Mouse (Mus musculus): Measurements from ENCODE around the gene Gm12185.
"Not testable (repeated sequence)": the region's sequence is repeated elsewhere in the genome, so short reads cannot be mapped to it uniquely, and the experiment has no call there.

The Gm12185 gene

GRCm38 (mm10) chr11:48991740-48992520, at the start of gene Gm12185:
Gm12185 (minus strand) TSS chr11:48992226.
- DNase-seq (ENCODE audit: low spot score in 2 of 2): not testable (repeated sequence)

DNA sequence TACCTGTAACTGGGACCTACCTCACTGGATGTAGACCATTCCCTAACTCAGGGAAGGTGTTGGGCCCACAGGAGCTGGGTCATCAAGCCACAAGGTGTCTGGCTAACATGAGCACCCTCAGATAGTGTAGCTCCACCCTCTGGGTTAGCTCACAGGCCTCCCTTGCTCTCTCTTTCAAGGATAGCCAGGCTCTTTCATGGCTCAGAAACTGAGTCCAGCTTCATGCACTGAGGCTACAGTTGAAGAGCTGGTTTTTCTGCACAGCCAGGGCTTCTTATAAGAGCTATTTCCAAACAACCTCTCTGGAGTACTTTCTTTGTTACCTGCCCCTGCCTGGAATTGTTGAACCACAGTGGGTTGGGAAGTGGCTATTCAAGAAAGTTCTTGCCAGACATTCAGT, 20.0 kb upstream of the Gm12185 start:
- not testable (repeated sequence) for DNase-seq (ENCODE audit: low spot score in 2 of 2)

- not testable (repeated sequence) for DNase-seq (ENCODE audit: low spot score in 2 of 2)
Measured at GRCm38 (mm10) chr11:49006785-49007184, 14.8 kb upstream of the Gm12185 start.

DNA sequence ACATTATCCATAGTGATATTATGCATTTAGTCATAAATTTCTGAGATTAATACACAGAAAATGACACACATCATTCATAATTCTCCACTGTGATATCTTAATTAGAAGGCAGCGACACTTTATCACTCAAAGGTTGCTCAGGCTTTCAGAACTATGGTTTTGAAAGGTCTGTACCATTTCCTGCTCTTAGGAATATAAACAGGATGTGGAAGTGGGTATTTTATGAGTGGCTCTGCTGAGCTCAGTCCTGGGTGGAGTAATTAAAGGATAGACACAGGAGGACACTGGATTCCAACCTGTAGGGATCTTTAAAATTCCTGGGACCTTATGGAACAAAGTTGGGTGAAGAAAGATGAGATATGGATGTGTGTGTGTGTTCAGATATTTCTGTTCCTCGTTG, 14.3 kb upstream of the Gm12185 start:
- DNase-seq (ENCODE audit: low spot score in 2 of 2): not testable (repeated sequence)

DNA sequence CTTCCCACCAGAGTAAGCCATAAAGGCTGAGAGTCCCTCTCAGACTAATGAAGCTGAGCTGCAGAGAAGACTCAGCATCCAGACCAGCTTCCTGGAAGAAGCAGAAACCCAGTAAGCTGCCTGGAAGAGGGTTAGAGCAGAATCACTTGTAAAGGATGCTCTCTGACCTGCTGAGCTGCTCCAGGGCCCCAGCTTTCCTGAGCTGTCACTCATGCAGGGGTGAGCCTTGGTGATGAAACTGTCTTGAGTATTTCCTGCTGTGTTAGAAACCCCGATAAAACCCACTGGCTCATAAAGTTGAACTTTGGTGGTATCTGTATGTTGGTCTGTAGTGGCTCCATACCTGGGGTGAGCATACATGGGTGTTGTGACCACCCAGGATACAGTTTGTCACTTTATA, 8.4 kb upstream of the Gm12185 start:
- not testable (repeated sequence) for DNase-seq (ENCODE audit: low spot score in 2 of 2)

DNA sequence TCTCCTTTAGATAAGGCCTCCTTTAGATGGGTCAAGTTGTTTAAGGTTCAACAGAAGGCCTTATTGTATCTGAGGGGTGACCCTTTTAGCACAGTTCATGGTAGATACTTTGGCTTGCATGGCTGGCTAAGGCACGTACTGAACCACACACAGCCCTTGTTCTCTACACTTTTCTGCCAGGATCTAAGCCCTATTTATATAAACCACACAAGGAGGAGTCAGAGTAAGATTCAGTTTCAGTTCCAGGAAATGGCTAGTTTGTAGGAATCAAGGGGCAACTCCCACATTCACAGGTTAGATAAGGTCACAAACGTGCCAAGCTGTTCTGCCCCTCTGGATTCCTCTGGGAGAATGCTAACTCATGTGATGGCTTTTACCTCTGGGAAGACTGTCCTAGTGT, 2.0 kb upstream of the Gm12185 start, which contains the start of gene Tgtp1:
Tgtp1 (minus strand) TSS at position 155 of the 400 bp plus-strand sequence.
- not testable (repeated sequence) for DNase-seq (ENCODE audit: low spot score in 2 of 2)

- not testable (repeated sequence) for DNase-seq (ENCODE audit: low spot score in 2 of 2)
Measured at GRCm38 (mm10) chr11:48993296-48993695, 1.3 kb upstream of the Gm12185 start.

DNA sequence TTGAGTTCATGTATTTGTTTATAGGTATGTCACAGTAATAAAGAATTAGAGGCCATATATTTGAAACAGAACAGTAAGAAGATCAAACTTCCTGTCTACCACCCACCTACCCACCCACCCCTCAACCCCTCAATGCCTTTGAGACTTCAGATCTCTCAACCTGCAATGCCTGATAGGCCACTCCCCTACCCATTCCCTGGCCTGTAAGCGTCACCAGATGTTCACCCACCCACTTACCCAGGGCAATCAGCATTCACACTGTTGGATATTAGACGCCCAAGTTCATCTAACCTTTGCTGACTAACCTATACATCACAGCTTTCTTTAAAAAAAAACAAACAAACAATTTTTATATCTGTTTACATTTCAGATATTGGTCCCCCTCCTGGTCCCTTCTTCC, 2.0 kb downstream of the Gm12185 start:
- not testable (repeated sequence) for DNase-seq (ENCODE audit: low spot score in 2 of 2)

- not testable (repeated sequence) for DNase-seq (ENCODE audit: low spot score in 2 of 2)
Measured at GRCm38 (mm10) chr11:48988219-48988618, 3.8 kb downstream of the Gm12185 start.

GRCm38 (mm10) chr11:48982848-48983247, 9.2 kb downstream of the Gm12185 start:
- DNase-seq (ENCODE audit: low spot score in 2 of 2): not testable (repeated sequence)

GRCm38 (mm10) chr11:48980052-48980451, 12.0 kb downstream of the Gm12185 start:
- DNase-seq (ENCODE audit: low spot score in 2 of 2): not testable (repeated sequence)

- not testable (repeated sequence) for DNase-seq (ENCODE audit: low spot score in 2 of 2)
Measured at GRCm38 (mm10) chr11:48979251-48979650, 12.8 kb downstream of the Gm12185 start, which contains the start of gene 9930111J21Rik1. 9930111J21Rik1 (minus strand) TSS chr11:48979398.

DNA sequence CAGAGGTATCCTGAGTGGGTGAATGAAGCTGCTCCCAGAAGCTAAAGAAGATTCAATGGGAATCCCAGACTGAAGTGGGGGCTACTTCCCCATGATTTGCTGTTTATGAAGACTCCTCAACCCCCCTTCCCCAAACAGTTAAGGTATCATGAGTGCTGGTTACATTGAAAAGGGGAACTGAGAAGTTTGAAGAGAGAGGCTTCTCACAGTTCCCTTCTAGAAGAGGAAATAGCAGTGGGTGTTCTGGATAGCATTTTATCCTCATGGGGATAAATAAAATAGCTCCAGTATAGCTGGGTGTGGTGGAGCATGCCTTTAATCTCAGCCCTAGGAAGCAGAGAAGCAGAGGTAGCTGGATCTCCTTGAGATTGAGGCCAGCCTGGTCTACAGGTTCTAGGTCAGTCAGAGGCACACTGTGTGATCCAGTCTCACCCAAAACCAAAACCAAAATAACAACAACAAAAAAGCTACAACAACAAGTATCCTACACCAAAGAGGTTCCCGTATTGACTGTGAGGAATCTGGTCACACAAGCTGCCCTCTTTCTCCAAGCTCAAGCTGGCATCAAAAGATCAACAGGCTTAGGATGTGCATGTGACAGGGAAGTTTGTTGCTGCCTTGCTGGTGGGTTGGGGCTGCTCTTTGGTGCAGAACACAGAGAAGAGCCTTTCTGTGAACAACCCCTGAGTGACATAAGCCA, 13.6 kb downstream of the Gm12185 start, which contains the start of gene Olfr56:
Olfr56 (plus strand) TSS at position 650 of the 700 bp plus-strand sequence.
- DNase-seq (ENCODE audit: low spot score in 2 of 2): not testable (repeated sequence)

DNA sequence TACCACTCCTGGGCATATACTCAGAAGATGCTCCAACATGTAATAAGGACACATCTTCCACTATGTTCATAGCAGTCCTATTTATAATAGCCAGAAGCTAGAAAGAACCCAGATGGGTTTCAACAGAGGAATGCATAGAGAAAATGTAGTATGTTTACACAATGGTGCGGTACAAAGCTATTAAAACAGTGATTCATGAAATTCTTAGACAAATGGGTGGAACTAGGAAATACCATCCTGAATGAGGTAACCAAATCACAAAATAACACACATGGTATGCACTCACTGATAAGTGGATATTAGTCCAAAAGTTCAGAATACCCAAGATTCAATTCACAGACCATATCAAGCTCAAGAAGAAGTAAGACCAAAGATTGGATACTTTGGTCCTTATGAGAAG, 17.3 kb downstream of the Gm12185 start:
- DNase-seq (ENCODE audit: low spot score in 2 of 2): not testable (repeated sequence)

GRCm38 (mm10) chr11:48946090-48946489, 45.9 kb downstream of the Gm12185 start, which contains the start of gene Psme2b:
Psme2b (minus strand) TSS chr11:48946190.
- DNase-seq (ENCODE audit: low spot score in 2 of 2): not testable (repeated sequence)

DNA sequence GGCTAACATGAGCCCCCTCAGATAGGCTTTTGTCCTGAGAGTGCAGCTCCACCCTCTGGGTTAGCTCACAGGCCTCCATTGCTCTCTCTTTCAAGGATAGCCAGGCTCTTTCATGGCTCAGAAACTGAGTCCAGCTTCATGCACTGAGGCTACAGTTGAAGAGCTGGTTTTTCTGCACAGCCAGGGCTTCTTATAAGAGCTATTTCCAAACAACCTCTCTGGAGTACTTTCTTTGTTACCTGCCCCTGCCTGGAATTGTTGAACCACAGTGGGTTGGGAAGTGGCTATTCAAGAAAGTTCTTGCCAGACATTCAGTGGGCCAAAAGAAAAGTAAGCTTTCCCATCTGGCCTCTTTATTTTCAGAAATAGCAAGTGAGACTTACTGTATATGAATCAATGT, 52.7 kb downstream of the Gm12185 start:
- DNase-seq (ENCODE audit: low spot score in 2 of 2): not testable (repeated sequence)

DNA sequence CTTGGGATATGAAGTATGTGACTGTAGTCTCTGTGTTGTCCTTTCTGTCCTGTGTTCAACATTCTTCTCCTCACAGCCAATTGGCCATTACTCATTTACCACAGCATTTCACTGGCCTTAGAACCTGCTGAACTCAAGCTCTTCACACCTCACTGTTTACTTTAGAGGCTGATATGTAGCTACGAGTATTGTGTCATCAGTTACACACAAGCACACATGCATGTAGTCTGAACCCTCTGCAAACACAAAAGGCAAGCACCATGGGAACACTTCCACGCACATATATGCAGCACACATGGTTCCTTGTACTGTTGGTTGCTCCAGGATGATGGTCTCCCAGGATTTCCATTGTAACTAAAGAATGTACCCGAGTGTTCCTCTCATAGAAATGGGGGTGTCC, 56.7 kb downstream of the Gm12185 start:
- DNase-seq (ENCODE audit: low spot score in 2 of 2): not testable (repeated sequence)

- not testable (repeated sequence) for DNase-seq (ENCODE audit: low spot score in 2 of 2)
Measured at GRCm38 (mm10) chr11:48933923-48934322, 58.1 kb downstream of the Gm12185 start.

GRCm38 (mm10) chr11:48933422-48933821, 58.6 kb downstream of the Gm12185 start:
- DNase-seq (ENCODE audit: low spot score in 2 of 2): not testable (repeated sequence)

DNA sequence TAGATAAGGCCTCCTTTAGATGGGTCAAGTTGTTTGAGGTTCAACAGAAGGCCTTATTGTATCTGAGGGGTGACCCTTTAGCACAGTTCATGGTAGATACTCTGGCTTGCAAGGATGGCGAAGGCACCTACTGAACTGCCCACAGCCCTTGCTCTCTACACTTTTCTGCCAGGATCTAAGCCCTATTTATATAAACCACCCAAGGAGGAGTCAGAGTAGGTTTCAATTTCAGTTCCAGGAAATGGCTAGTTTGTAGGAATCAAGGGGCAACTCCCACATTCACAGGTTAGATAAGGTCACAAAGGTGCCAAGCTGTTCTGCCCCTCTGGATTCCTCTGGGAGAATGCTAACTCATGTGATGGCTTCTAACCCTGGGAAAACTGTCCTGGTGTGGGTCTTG, 64.0 kb downstream of the Gm12185 start:
- not testable (repeated sequence) for DNase-seq (ENCODE audit: low spot score in 2 of 2)

DNA sequence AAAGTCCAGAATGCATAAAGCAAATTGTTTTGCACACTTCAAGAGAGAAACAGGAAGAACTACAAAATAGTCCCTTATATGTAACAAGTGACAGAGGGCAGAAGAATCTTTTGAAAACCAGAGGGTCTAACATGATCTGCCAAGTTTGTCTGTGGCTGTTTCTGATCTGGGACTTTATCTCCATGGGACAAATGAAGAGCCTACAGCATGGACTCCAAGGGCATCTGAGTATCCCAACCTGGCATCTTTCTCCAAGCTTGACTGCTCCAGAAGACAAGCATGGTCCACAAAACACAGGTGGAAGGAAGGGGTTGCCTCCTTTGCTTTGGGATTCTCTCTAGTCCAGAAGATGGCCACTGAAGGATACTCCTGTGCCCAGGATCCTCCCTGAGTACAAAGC, 65.6 kb downstream of the Gm12185 start:
- not testable (repeated sequence) for DNase-seq (ENCODE audit: low spot score in 2 of 2)

DNA sequence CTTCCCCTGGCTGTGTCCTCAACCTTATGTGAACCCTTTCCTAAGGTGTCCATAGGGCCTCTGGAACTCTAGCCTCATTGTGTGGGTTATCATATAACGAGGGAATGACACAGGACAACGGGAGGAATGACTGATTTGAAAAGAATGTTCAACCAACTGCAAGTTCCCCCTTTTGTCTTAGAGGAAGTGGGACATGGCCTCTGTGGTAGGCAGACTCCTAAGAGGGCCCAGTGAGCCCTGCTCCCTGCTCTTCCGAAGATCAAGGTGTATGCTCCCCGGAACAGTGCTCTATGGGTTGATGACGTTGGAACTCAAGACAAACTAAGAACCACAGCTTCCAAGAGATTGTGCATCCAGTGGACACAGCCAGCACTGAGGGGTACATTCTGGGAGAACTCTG, 68.2 kb downstream of the Gm12185 start:
- DNase-seq (ENCODE audit: low spot score in 2 of 2): not testable (repeated sequence)

Data from frontal cortex, postnatal 10 days (tissue).